Mouse (Mus musculus): ENCODE measurements around the gene Cckbr. TPM values are rescaled to one million over a fixed set of nuclear protein-coding genes. Genes with fewer than 3 reads are reported as not detected.

Gene Cckbr
- polyA plus RNA-seq, 1 experiment = 100 TPM

- H3K4me1 ChIP-seq (ENCODE audit: control insufficient read depth, insufficient read depth, low read length) = peaks cover 4% of the 10 kb centered on the region
- no peak overlapping the region for H3K27ac ChIP-seq (ENCODE audit: insufficient read depth, low read length)
Observed at GRCm38 (mm10) chr7:105510143-105510542, 84.6 kb downstream of the Cckbr start.

GRCm38 (mm10) chr7:105513845-105514291 lies 88.3 kb downstream of the Cckbr start:
- TF ChIP-seq CTCF (IDR thresholded peaks at IDR 0.05; ENCODE audit: extremely low read depth, insufficient read depth, low read length) (no peak), POLR2A (IDR thresholded peaks at IDR 0.05; ENCODE audit: extremely low read depth, insufficient read depth, low read length) (no peak)
- no peak overlapping the region for H3K4me3 ChIP-seq (ENCODE audit: insufficient read depth, low read length)
- peak overlapping the region; percentile 48 for H3K27ac ChIP-seq (ENCODE audit: insufficient read depth, low read length)
- H3K4me1 ChIP-seq (ENCODE audit: control insufficient read depth, insufficient read depth, low read length) = peaks cover 4% of the 10 kb centered on the region

More at GRCm38 (mm10) chr7:105510143-105510542, 84.6 kb downstream of the Cckbr start:
- H3K4me3 ChIP-seq (ENCODE audit: insufficient read depth, low read length) = no peak overlapping the region
- TF ChIP-seq POLR2A (IDR thresholded peaks at IDR 0.05; ENCODE audit: extremely low read depth, insufficient read depth, low read length) (no peak), CTCF (IDR thresholded peaks at IDR 0.05; ENCODE audit: extremely low read depth, insufficient read depth, low read length) (no peak)

GRCm38 (mm10) chr7:105514561-105514960 lies 89.0 kb downstream of the Cckbr start:
- peaks cover 4% of the 10 kb centered on the region for H3K4me1 ChIP-seq (ENCODE audit: control insufficient read depth, insufficient read depth, low read length)
- TF ChIP-seq POLR2A (IDR thresholded peaks at IDR 0.05; ENCODE audit: extremely low read depth, insufficient read depth, low read length) = no peak
- TF ChIP-seq CTCF (IDR thresholded peaks at IDR 0.05; ENCODE audit: extremely low read depth, insufficient read depth, low read length) = no peak
- H3K4me3 ChIP-seq (ENCODE audit: insufficient read depth, low read length) = no peak overlapping the region
- 0 out of 2 replicates have a peak overlapping the region, but pooled peaks have one; percentile 48 for H3K27ac ChIP-seq (ENCODE audit: insufficient read depth, low read length)

- H3K27ac ChIP-seq (ENCODE audit: insufficient read depth, low read length) = no peak overlapping the region
- H3K4me3 ChIP-seq (ENCODE audit: insufficient read depth, low read length) = no peak overlapping the region
- TF ChIP-seq POLR2A (IDR thresholded peaks at IDR 0.05; ENCODE audit: extremely low read depth, insufficient read depth, low read length) (no peak), CTCF (IDR thresholded peaks at IDR 0.05; ENCODE audit: extremely low read depth, insufficient read depth, low read length) (peak; percentile 83)
Observed at GRCm38 (mm10) chr7:105515178-105515577, 89.6 kb downstream of the Cckbr start.

GRCm38 (mm10) chr7:105516669-105517360 lies 91.3 kb downstream of the Cckbr start:
- TF ChIP-seq POLR2A (IDR thresholded peaks at IDR 0.05; ENCODE audit: extremely low read depth, insufficient read depth, low read length) (no peak), CTCF (IDR thresholded peaks at IDR 0.05; ENCODE audit: extremely low read depth, insufficient read depth, low read length) (no peak)
- peaks cover 4% of the 10 kb centered on the region for H3K4me1 ChIP-seq (ENCODE audit: control insufficient read depth, insufficient read depth, low read length)
- H3K4me3 ChIP-seq (ENCODE audit: insufficient read depth, low read length) = no peak overlapping the region
- H3K27ac ChIP-seq (ENCODE audit: insufficient read depth, low read length) = no peak overlapping the region

More at GRCm38 (mm10) chr7:105515178-105515577, 89.6 kb downstream of the Cckbr start:
- peaks cover 4% of the 10 kb centered on the region for H3K4me1 ChIP-seq (ENCODE audit: control insufficient read depth, insufficient read depth, low read length)

- TF ChIP-seq POLR2A (IDR thresholded peaks at IDR 0.05; ENCODE audit: extremely low read depth, insufficient read depth, low read length) (no peak), CTCF (IDR thresholded peaks at IDR 0.05; ENCODE audit: extremely low read depth, insufficient read depth, low read length) (no peak)
- no peak overlapping the region for H3K27ac ChIP-seq (ENCODE audit: insufficient read depth, low read length)
Observed at GRCm38 (mm10) chr7:105519336-105519735, 93.8 kb downstream of the Cckbr start.

GRCm38 (mm10) chr7:105519771-105520170 lies 94.2 kb downstream of the Cckbr start:
- H3K4me3 ChIP-seq (ENCODE audit: insufficient read depth, low read length) = no peak overlapping the region
- TF ChIP-seq CTCF (IDR thresholded peaks at IDR 0.05; ENCODE audit: extremely low read depth, insufficient read depth, low read length) (no peak), POLR2A (IDR thresholded peaks at IDR 0.05; ENCODE audit: extremely low read depth, insufficient read depth, low read length) (no peak)
- H3K27ac ChIP-seq (ENCODE audit: insufficient read depth, low read length) = peak overlapping the region; percentile 82
- H3K4me1 ChIP-seq (ENCODE audit: control insufficient read depth, insufficient read depth, low read length) = peaks cover 1% of the 10 kb centered on the region; the same call in 1 of the 2 replicates

More at GRCm38 (mm10) chr7:105519336-105519735, 93.8 kb downstream of the Cckbr start:
- H3K4me3 ChIP-seq (ENCODE audit: insufficient read depth, low read length) = no peak overlapping the region
- H3K4me1 ChIP-seq (ENCODE audit: control insufficient read depth, insufficient read depth, low read length) = peaks cover 2% of the 10 kb centered on the region

- H3K4me3 ChIP-seq (ENCODE audit: insufficient read depth, low read length) = no peak overlapping the region
- H3K4me1 ChIP-seq (ENCODE audit: control insufficient read depth, insufficient read depth, low read length) = peaks cover 1% of the 10 kb centered on the region; the same call in 1 of the 2 replicates
- no peak for TF ChIP-seq POLR2A (IDR thresholded peaks at IDR 0.05; ENCODE audit: extremely low read depth, insufficient read depth, low read length)
- TF ChIP-seq CTCF (IDR thresholded peaks at IDR 0.05; ENCODE audit: extremely low read depth, insufficient read depth, low read length) = no peak
- peak overlapping the region; percentile 82 for H3K27ac ChIP-seq (ENCODE audit: insufficient read depth, low read length)
Observed at GRCm38 (mm10) chr7:105520201-105520600, 94.7 kb downstream of the Cckbr start.

Other genes starting within 250 kb of the Cckbr start
- gene Olfr685, start 239.7 kb upstream of the Cckbr start, polyA plus RNA-seq (2012; rRNA removed) = not detected in 2 replicates
- gene Olfr686, start 218.2 kb upstream of the Cckbr start, polyA plus RNA-seq (2012; rRNA removed) = 0.13 TPM in 1 of 2 replicates, not detected in the other
- not detected in 2 replicates for gene Olfr688, start 137.6 kb upstream of the Cckbr start, polyA plus RNA-seq (2012; rRNA removed)
- not detected in 2 replicates for gene Olfr689, start 114.6 kb upstream of the Cckbr start, polyA plus RNA-seq (2012; rRNA removed)
- gene Olfr690, start 91.6 kb upstream of the Cckbr start, polyA plus RNA-seq (2012; rRNA removed) = 0.77 and 0.78 TPM in 2 replicates
- gene Olfr691, start 83.5 kb upstream of the Cckbr start, polyA plus RNA-seq (2012; rRNA removed) = 0.72 and 0.88 TPM in 2 replicates
- not detected in 2 replicates for gene Olfr692, start 57.5 kb upstream of the Cckbr start, polyA plus RNA-seq (2012; rRNA removed)
- gene Gm5901, start 50.7 kb upstream of the Cckbr start, polyA plus RNA-seq (2012; rRNA removed) = not detected in 2 replicates
- gene Fam160a2, start 25.7 kb upstream of the Cckbr start, polyA plus RNA-seq (2012; rRNA removed) = 48.8 and 50.2 TPM in 2 replicates
- 1.8 and 2.3 TPM in 2 replicates for gene Cnga4, start 21.2 kb upstream of the Cckbr start, polyA plus RNA-seq (2012; rRNA removed)
- gene Cavin3, start 56.6 kb downstream of the Cckbr start, polyA plus RNA-seq (2012; rRNA removed) = 30.9 and 32.1 TPM in 2 replicates
- 93.2 and 93.3 TPM in 2 replicates for gene Smpd1, start 128.6 kb downstream of the Cckbr start, polyA plus RNA-seq (2012; rRNA removed)
- 564 and 565 TPM in 2 replicates for gene Apbb1, start 155.9 kb downstream of the Cckbr start, polyA plus RNA-seq (2012; rRNA removed)
- 0.93 and 0.94 TPM in 2 replicates for gene Hpx, start 174.4 kb downstream of the Cckbr start, polyA plus RNA-seq (2012; rRNA removed)
- gene Trim3, start 207.8 kb downstream of the Cckbr start, polyA plus RNA-seq (2012; rRNA removed) = 152 and 176 TPM in 2 replicates
- 123 and 138 TPM in 2 replicates for gene Timm10b, start 214.3 kb downstream of the Cckbr start, polyA plus RNA-seq (2012; rRNA removed)
- 122 and 127 TPM in 2 replicates for gene Arfip2, start 214.7 kb downstream of the Cckbr start, polyA plus RNA-seq (2012; rRNA removed)
- gene Gm45799, start 214.8 kb downstream of the Cckbr start, polyA plus RNA-seq (2012; rRNA removed) = 56.6 and 57.3 TPM in 2 replicates
- gene Dnhd1, start 225.1 kb downstream of the Cckbr start, polyA plus RNA-seq (2012; rRNA removed) = 7.9 and 8.0 TPM in 2 replicates